Mouse (Mus musculus) left cerebral cortex, adult 8-10 months (tissue): ENCODE results near the gene Fmr1nb. TPM values are rescaled to one million over a fixed set of nuclear protein-coding genes. Genes with fewer than 3 reads are reported as not detected.
"Not testable (repeated sequence)": the region's sequence is repeated elsewhere in the genome, so short reads cannot be mapped to it uniquely, and the experiment has no call there.

Experiments
- DNase-seq, 2 experiments: peaks; one replicate each; pipeline ENCODE4 v3.0.0; 2022; ENCODE audit warnings: low spot score in 2 of 2
- total RNA-seq, 4 experiments: library from RNA; stranded (reverse); gene quantifications; 2 replicates each; pipeline ENCODE4 v1.2.4; 2022

The Fmr1nb gene
- under 1 TPM in 1 of 4 experiments, not detected in 3; 0.59 TPM for total RNA-seq

- no peak for DNase-seq
Observed at GRCm38 (mm10) chrX:68761606-68762005, at the start of gene Fmr1nb. Fmr1nb (plus strand) TSS chrX:68761839.

GRCm38 (mm10) chrX:68736902-68737301, 24.7 kb upstream of the Fmr1nb start:
- DNase-seq, result no peak

GRCm38 (mm10) chrX:68740088-68740487, 21.6 kb upstream of the Fmr1nb start:
- no peak for DNase-seq

- not testable (repeated sequence) for DNase-seq
Observed at GRCm38 (mm10) chrX:68820449-68820848, 58.8 kb downstream of the Fmr1nb start.

- not testable (repeated sequence) for DNase-seq
Observed at GRCm38 (mm10) chrX:68821059-68821458, 59.4 kb downstream of the Fmr1nb start, which contains the start of gene Gm14698. Gm14698 (plus strand) TSS chrX:68821093.

- DNase-seq, result no peak
Observed at GRCm38 (mm10) chrX:68839548-68840444, 78.2 kb downstream of the Fmr1nb start.

Other genes with a start within 250 kb of the Fmr1nb start
- 10 to 100 TPM; 55.5 to 64.4 (median 57.9) TPM for gene Fmr1, start 83.3 kb upstream of the Fmr1nb start, total RNA-seq
- 1 to 10 TPM in 2 of 4 experiments, under 1 TPM in 2; 0.50 to 1.5 (median 1.1) TPM for gene Gm14698, start 59.3 kb downstream of the Fmr1nb start, total RNA-seq
- gene Gm6812, start 131.2 kb downstream of the Fmr1nb start, total RNA-seq, result not detected